21 mouse cellular contexts compared by ENCODE assay signal in genomic region chr11:90894236-90894635, GRCm38 (mm10).
A peak's percentile ranks its signal among the peaks of the same experiment; 100 is the strongest.
DNase-seq lines count a peak whose midpoint lies in the region; ATAC-seq and TF ChIP-seq lines count a peak whose summit lies in the region.
"Had no signal": no experiment of that assay in that cellular context is flagged by ENCODE, and none has a peak within 500 bp of the region (broad histone marks: within the 10 kb centered on the region; RNA-seq: fewer than 3 reads in every experiment).

No protein-coding gene starts in this region.

- TF ChIP-seq CTCF in forebrain, postnatal 0 days (IDR thresholded peaks at IDR 0.05; ENCODE audit: low read depth) = no peak

- H3K9ac ChIP-seq in forebrain, embryonic 14.5 days (ENCODE audit: low read length) = no peak overlapping the region
- H3K9ac ChIP-seq in forebrain, embryonic 15.5 days (replicated peaks) = no peak overlapping the region
- H3K9ac ChIP-seq in forebrain, postnatal 0 days = no peak overlapping the region
- no peak overlapping the region for H3K9ac ChIP-seq in forebrain, embryonic 13.5 days
- H3K9ac ChIP-seq: embryonic facial prominence, embryonic 12.5 days; forebrain, embryonic 12.5 days had no signal

- 27% methylated on average over 3 of the region's 3 CpGs for WGBS in forebrain, embryonic 14.5 days
- 23% methylated on average over 3 of the region's 3 CpGs for WGBS in forebrain, embryonic 15.5 days
- 21% methylated on average over 3 of the region's 3 CpGs for WGBS in forebrain, postnatal 0 days
- 28% methylated on average over 3 of the region's 3 CpGs for WGBS in forebrain, embryonic 13.5 days

- peak; percentile 39 for DNase-seq in forebrain, embryonic 14.5 days (ENCODE audit: low spot score)
- peak; percentile 5 for DNase-seq in forebrain, postnatal 0 days
- peak; percentile 52 for DNase-seq in Muller cell, postnatal 12 days (ENCODE audit: inconsistent ontology term)
- DNase-seq in gastrocnemius, postnatal 36 days = no peak
- DNase-seq: adrenal gland, adult 2 months; adrenal gland, postnatal 10 days; adrenal gland, postnatal 25 days; B cell, adult 2 months; cerebellum, adult 11-12 months; cerebellum, adult 2 months; cerebellum, adult 9-10 months; cerebellum, postnatal 10 days; cerebellum, postnatal 25 days had no signal

- intact Hi-C loops in gastrocnemius, postnatal 36 days (cut with DNase I) = no loop called here

- no peak overlapping the region for H3K4me3 ChIP-seq in forebrain, embryonic 14.5 days (ENCODE audit: low read depth, low read length)
- no peak overlapping the region for H3K4me3 ChIP-seq in forebrain, embryonic 15.5 days
- H3K4me3 ChIP-seq in forebrain, postnatal 0 days (ENCODE audit: low read depth, low read length) = no peak overlapping the region
- H3K4me3 ChIP-seq in forebrain, embryonic 13.5 days = no peak overlapping the region
- H3K4me3 ChIP-seq: embryonic facial prominence, embryonic 10.5 days; embryonic facial prominence, embryonic 12.5 days; forebrain, embryonic 12.5 days had no signal

- no peaks in the 10 kb centered on the region for H3K9me3 ChIP-seq in forebrain, embryonic 14.5 days (replicated peaks; ENCODE audit: control insufficient read depth, low read length)
- H3K9me3 ChIP-seq in forebrain, embryonic 15.5 days = no peaks in the 10 kb centered on the region
- no peaks in the 10 kb centered on the region for H3K9me3 ChIP-seq in forebrain, postnatal 0 days (ENCODE audit: low read length)
- no peaks in the 10 kb centered on the region for H3K9me3 ChIP-seq in forebrain, embryonic 13.5 days (replicated peaks)
- H3K9me3 ChIP-seq: embryonic facial prominence, embryonic 10.5 days; embryonic facial prominence, embryonic 12.5 days; forebrain, embryonic 12.5 days; G1E had no signal

- no peak overlapping the region for H3K4me2 ChIP-seq in forebrain, embryonic 14.5 days (ENCODE audit: low read length)
- no peak overlapping the region for H3K4me2 ChIP-seq in forebrain, embryonic 15.5 days (replicated peaks)
- no peak overlapping the region for H3K4me2 ChIP-seq in forebrain, postnatal 0 days (ENCODE audit: low read depth)
- H3K4me2 ChIP-seq in forebrain, embryonic 13.5 days = no peak overlapping the region
- H3K4me2 ChIP-seq: embryonic facial prominence, embryonic 12.5 days; forebrain, embryonic 12.5 days had no signal

- H3K4me1 ChIP-seq in forebrain, embryonic 14.5 days (ENCODE audit: control insufficient read depth, insufficient read depth, low read length) = no peaks in the 10 kb centered on the region
- H3K4me1 ChIP-seq in forebrain, embryonic 15.5 days = no peaks in the 10 kb centered on the region
- H3K4me1 ChIP-seq in forebrain, postnatal 0 days (ENCODE audit: insufficient read depth) = no peaks in the 10 kb centered on the region
- no peaks in the 10 kb centered on the region for H3K4me1 ChIP-seq in forebrain, embryonic 13.5 days
- H3K4me1 ChIP-seq: embryonic facial prominence, embryonic 10.5 days; embryonic facial prominence, embryonic 12.5 days; forebrain, embryonic 12.5 days had no signal

- no peaks in the 10 kb centered on the region for H3K36me3 ChIP-seq in forebrain, embryonic 14.5 days (ENCODE audit: control insufficient read depth, insufficient read depth, low read length)
- no peaks in the 10 kb centered on the region for H3K36me3 ChIP-seq in forebrain, embryonic 15.5 days
- H3K36me3 ChIP-seq in forebrain, postnatal 0 days (ENCODE audit: insufficient read depth) = no peaks in the 10 kb centered on the region
- H3K36me3 ChIP-seq in forebrain, embryonic 13.5 days (ENCODE audit: poor library complexity, severe bottlenecking) = no peaks in the 10 kb centered on the region
- H3K36me3 ChIP-seq: embryonic facial prominence, embryonic 10.5 days; embryonic facial prominence, embryonic 12.5 days; forebrain, embryonic 12.5 days; G1E had no signal

- no peak overlapping the region for H3K27ac ChIP-seq in forebrain, embryonic 14.5 days (ENCODE audit: low read depth, low read length)
- H3K27ac ChIP-seq in forebrain, embryonic 15.5 days (replicated peaks) = no peak overlapping the region
- no peak overlapping the region for H3K27ac ChIP-seq in forebrain, postnatal 0 days (ENCODE audit: low read depth, low read length)
- no peak overlapping the region for H3K27ac ChIP-seq in forebrain, embryonic 13.5 days
- H3K27ac ChIP-seq: embryonic facial prominence, embryonic 10.5 days; embryonic facial prominence, embryonic 12.5 days; forebrain, embryonic 12.5 days had no signal

- no peaks in the 10 kb centered on the region for H3K27me3 ChIP-seq in forebrain, embryonic 14.5 days (replicated peaks; ENCODE audit: control insufficient read depth, insufficient read depth, low read length)
- no peaks in the 10 kb centered on the region for H3K27me3 ChIP-seq in forebrain, embryonic 15.5 days
- no peaks in the 10 kb centered on the region for H3K27me3 ChIP-seq in forebrain, postnatal 0 days (ENCODE audit: insufficient read depth, low read length)
- H3K27me3 ChIP-seq in forebrain, embryonic 13.5 days = no peaks in the 10 kb centered on the region
- H3K27me3 ChIP-seq: CH12.LX; embryonic facial prominence, embryonic 12.5 days; forebrain, embryonic 12.5 days had no signal

- ATAC-seq in forebrain, embryonic 14.5 days = no peak
- no peak for ATAC-seq in forebrain, embryonic 15.5 days (replicated peaks)
- ATAC-seq in forebrain, postnatal 0 days = peak; percentile 48; the same call in 1 of the 2 replicates
- ATAC-seq in forebrain, embryonic 13.5 days = no peak
- ATAC-seq: CD4-positive, CD25-positive, alpha-beta regulatory T cell, adult 4 months had no signal

Comparison
In these comparisons a context has a peak if more than half of its experiments do, and no peak if none do; other contexts are left out.
1. DNase-seq: peak in forebrain, embryonic 14.5 days (single experiment), forebrain, postnatal 0 days (single experiment) and Muller cell, postnatal 12 days (single experiment); none in gastrocnemius, postnatal 36 days (0 of 2).